Mouse (Mus musculus) kidney, postnatal 4 days (tissue): ENCODE data around the gene Taar4.

Experiments
- DNase-seq, 2 experiments: peaks; one replicate each; pipeline ENCODE4 v3.0.0; 2021; ENCODE audit warnings: mixed read lengths in 2 of 2

Gene Taar4

GRCm38 (mm10) chr10:23960444-23960915 is at the start of gene Taar4:
Gene Taar4, plus strand, starts transcription at chr10:23960494.
- DNase-seq, result no peak

GRCm38 (mm10) chr10:23920056-23920455 is 40.2 kb upstream of the Taar4 start, which contains the start of gene Taar1:
Gene Taar1, plus strand, starts transcription at chr10:23920356.
- DNase-seq, result no peak

- DNase-seq, result no peak
Measured at GRCm38 (mm10) chr10:23922468-23922867, 37.8 kb upstream of the Taar4 start.

DNA sequence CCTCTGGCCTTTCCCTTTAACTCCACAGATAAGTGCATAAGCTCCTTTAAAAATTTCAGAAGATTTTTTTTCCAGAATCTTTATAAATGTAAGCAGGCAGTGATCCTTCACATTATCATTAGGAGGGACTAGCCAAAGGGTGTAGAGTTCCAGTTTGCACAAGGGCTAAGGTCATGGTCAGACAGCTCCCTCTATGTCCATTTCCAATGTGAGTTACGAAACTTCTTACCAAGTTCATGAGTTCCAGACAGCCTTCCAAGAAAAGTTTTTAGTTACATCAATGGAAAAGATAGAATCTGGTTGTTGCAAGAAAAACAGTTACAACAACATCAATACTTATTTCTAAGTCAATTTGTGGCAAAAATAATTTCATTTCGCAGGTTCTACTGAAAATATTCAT is 36.4 kb upstream of the Taar4 start:
- no peak for DNase-seq

DNA sequence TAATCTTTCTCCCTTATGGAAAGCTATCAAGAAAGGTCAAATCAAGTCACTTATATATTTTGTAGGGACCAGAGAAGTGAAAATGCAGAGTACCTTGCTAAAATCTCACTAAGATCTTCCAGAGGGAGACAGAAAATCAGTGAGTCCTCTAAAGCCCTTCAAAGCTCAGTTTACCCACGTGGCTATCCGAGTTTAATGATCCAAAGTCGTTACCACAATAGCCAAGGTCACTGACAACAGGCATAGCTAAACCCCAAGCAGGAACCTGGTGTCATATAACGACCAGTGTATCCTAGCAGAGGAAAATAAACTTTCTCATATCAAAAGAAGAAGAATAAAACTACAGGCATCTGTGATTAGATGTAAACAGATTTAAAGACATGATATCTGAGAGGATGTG is 22.7 kb upstream of the Taar4 start:
- no peak for DNase-seq

DNA sequence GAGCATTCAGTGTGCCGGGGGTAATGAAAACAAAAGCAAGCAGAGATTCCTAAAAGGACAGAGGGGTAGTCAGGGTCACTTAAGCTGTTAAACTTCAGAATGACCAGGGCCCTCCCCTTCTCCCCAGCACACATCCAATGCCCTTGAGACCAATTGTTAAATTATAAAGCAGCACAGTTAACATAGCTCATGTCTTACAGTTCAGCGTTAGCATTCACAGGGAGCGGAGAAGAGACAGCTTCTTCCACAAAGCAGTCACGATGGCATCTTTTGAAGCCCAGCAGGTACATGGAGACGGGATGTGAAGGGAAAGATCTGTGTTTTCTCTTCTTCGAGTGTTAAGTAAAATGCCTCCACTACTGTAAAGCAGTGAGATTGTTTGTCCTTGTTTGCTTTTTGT is 22.0 kb upstream of the Taar4 start, which contains the start of gene Taar2:
TSS of gene Taar2 (plus strand) at position 261 of the 400 bp plus-strand sequence.
- DNase-seq, result no peak

DNA sequence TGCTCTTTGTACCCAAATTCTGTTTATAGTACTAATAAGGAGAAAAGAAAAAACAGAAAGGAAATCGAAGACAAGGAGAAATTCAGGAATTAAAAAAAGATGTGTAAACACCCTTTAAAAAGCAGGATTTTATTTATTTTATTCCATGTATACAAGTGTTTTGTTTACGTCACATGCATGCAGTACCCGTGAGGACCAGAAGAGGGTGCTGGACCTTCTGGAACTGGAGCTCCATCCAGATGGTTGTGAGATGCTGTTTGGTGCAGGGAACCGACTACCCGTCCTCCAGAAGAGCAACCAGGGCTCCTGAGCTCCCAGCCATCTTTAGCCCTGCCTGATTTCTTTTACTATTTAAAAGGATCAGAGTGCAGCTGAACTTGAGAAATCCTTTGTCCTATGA is 17.8 kb upstream of the Taar4 start:
- DNase-seq, result peak; percentile 25 to 30

DNA sequence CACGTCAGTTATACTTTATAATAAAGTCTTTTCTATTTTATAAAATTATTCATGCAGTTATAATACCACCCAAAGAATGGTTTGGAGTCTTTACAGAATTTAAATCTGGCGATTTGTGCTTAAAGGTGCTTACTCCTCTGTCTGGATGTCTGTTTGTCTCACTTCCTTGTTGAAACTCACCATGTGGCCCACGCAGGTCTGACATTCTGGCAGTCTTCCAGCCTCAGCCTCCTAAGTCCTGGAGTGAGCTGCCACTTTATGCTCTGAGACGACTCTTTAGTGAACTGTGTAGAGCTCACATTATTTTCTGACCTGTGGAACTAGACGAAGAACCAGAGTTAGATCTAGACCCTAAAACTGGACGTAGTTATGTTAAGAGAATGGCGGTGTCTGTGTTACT is 12.3 kb upstream of the Taar4 start:
- peak in 1 of 2 experiments; percentile 18 for DNase-seq

- DNase-seq, result no peak
Measured at GRCm38 (mm10) chr10:23949508-23950005, 10.7 kb upstream of the Taar4 start, which contains the start of gene Taar3. Gene Taar3, plus strand, starts transcription at chr10:23949558.

GRCm38 (mm10) chr10:23951714-23952113 is 8.6 kb upstream of the Taar4 start:
- DNase-seq, result no peak

DNA sequence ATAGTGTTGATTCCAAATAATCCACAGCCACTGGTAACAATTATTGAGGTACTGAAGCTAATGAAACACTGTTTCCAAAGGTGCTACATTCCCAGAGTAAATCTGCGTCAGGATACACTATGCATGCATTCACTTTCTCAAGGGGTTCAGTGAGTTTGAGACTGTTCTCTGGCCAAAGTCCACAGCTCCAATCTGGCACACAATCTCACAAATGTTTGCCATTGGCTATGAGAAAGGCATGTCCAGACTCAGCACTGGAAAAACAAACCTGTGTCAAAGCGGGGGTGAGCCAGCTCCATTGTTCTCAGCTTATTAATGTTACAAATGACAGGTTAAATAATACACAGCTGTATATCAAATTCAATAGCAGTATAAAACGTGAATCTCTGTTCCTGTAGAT is 1.2 kb upstream of the Taar4 start:
- DNase-seq, result peak; percentile 21 to 43

- peak; percentile 36 to 48 for DNase-seq
Measured at GRCm38 (mm10) chr10:23963444-23963843, 3.1 kb downstream of the Taar4 start.

DNA sequence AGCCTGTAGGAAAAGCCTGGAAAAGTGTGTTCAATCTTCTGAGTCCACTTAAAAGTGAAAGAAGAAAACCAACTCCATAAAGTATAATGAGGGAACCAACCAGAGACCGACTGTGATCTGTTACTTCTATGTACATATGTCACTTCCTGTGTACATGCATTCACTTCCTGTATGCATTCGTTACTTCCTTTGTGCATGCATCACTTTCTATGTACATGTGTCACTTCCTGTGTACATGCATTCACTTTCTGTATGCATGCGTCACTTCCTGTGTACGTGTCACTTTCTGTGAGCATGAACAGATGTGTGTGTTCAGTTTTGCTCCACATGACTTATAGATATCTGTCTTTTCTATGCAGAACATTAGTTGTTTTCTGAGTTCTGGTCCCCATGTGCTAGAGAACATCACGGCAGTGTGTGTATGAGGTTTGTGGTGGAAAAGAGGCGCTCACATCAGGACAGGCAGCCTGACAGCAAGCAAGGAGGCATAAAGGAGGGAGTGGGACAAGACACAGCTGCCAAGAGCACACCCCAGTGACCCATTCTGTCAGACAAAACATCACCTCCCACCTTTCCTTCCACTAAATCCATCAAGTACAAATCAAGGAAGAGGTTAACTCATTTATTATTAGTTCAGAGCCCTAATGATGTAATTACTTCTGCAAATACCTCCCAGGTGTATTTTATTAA is 4.8 kb downstream of the Taar4 start:
- no peak for DNase-seq

GRCm38 (mm10) chr10:23970656-23971165 is 10.4 kb downstream of the Taar4 start, which contains the start of gene Taar5:
Gene Taar5, plus strand, starts transcription at chr10:23970706.
- DNase-seq, result no peak

DNA sequence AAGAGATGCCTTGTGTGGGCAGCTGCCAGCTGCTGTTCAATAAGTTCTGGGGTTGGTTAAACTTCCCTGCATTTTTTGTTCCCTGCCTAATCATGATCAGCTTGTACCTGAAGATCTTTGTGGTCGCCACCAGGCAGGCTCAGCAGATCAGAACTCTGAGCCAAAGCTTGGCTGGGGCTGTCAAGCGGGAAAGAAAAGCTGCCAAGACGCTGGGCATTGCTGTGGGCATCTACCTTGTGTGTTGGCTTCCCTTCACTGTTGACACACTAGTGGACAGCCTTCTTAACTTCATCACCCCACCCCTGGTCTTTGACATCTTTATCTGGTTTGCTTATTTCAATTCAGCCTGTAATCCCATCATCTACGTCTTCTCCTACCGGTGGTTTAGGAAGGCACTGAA is 11.0 kb downstream of the Taar4 start:
- DNase-seq, result no peak

DNA sequence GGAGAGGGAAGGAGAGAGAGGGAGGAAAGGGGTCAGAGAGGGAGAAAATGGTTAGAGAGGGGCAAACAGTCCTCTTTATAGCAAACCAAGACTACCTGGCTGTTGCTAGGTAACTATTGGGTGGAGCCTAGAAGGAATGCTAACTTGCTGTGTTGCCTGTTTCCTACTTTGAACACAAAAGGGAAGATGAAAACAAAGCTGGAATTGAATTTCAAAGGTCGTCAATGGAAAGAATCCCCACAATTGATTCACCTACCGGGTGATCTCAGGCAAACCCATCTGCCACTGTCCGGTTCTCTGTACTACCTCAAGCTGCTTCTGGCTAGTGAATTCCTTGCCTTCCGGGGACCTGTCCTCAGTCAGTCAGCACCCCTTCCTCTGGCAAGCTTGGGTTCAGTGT is 17.7 kb downstream of the Taar4 start:
- no peak for DNase-seq

GRCm38 (mm10) chr10:23978901-23979705 is 18.8 kb downstream of the Taar4 start:
- peak; percentile 80 to 86 for DNase-seq

DNA sequence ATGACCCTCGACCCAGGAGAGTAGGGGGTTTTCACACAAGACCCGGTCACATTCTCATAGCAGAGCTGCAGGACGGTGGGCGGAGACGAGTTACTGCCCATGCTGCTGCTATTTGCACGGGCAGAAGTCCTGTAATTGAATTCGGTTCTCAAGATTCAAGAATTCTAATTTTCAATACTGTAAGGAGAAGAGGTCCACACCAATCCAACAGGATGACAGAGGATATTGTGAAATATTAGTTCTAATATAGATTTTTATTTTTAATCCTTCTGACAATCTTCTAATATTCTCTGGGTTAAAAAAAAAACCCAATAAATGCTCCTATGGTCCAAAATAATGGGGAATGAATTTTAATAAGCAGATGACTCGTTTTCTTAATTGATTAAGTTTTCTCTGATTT is 25.3 kb downstream of the Taar4 start, which contains the start of gene Taar6:
TSS of gene Taar6 (minus strand) at position 101 of the 400 bp plus-strand sequence.
- DNase-seq, result no peak

- no peak for DNase-seq
Measured at GRCm38 (mm10) chr10:23986419-23986818, 26.1 kb downstream of the Taar4 start.

GRCm38 (mm10) chr10:23993381-23993780 is 33.1 kb downstream of the Taar4 start, which contains the start of gene Taar7a:
Gene Taar7a, minus strand, starts transcription at chr10:23993481.
- no peak for DNase-seq

DNA sequence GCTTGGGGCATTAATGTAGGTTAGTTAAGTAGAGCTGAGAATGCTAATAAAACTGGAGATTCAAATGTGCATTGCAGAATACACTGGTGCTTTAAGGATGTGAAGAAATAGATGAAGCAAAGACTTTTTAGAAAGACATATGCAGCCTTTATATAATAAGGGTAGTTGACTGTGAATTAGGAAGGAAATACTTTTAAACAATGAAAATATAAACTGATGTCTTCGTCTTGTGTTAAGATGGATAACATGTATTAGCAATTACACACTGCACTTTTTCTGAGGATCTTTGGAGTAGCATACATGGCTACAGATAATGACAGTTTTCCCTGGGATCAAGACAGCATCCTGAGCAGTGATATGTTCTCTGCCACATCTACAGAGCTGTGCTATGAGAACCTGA is 39.3 kb downstream of the Taar4 start, which contains the start of gene Taar7b:
TSS of gene Taar7b (plus strand) at position 301 of the 400 bp plus-strand sequence.
- no peak for DNase-seq

DNA sequence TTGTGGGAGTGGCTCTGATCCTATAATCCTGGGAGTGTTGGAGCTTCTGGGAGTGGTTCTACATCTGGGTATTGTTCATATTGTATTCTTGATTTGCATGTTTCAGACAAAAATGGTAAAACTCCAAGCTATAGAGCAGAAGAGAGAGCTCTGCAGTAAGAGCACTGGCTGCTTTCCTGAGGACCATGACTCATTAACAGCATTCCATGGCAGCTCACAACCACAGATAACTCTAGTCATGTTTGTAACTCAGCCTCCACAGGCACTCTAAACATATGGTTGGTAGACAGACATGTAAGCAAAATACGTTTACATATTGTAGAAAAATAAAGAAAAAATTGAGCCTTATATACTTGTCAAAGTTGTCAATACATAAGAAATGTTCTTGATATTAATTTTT is 46.1 kb downstream of the Taar4 start:
- no peak for DNase-seq

DNA sequence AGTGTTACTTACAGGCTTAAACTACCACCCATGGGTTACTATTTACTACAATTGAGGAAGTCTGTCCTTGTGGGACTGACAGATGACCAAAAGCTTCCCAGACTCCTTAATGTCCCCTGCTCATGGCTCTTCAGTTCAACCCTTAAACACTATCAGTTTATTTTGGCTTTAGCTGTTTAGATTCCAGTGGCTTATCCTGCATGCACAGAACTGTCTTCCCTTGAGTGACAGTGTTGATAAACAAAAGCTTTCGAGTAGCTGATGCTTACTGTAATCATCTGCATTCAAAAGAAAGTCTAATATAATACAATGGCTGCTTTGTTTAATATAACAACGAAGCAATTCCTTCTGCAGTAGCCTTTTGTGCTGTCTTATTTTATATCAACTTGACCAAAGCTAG is 46.7 kb downstream of the Taar4 start:
- no peak for DNase-seq
